Mouse (Mus musculus): ENCODE results near the gene Mylpf.

Gene Mylpf

DNA sequence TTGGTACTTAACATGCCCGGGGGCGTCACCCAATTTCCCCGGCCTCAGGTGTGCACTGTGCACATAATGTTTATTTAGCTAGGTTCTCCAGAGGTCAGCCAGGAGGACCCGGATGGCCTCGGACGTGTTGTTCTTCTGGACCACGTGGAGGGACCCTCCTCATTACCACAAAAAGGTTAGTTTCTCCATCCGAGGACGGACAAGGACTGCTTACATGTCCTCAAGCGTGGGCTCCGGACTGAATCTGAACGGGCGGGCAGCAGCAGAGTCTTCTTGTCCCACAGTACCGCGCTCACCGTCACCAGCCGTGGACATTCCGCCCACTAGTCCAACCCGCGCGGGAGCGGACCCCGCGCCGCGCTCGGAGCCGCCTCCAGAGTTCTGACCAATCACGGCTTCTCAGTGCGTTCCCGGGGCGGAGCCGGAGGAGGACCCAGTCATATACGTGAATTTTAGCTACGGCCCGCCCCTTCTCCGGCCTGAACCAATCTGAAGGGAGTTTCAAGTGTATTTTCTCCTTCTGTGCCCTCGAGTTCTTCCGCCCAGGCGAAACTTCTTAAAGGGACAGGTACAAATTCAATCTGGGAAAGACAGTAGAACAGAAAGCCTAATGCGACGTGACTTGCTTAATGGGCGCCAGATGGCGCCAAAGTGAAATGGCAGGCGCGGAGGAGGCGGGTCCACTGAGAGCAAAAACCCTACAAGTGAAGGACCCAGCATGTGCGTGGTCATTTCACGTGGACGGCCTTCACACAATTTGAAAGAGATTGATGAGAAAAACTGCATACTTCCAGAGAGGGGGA is 51.8 kb downstream of the Mylpf start, which contains the start of gene Dctpp1:
Gene Dctpp1 (minus strand): TSS at position 401 of the 803 bp plus-strand sequence.
- peak; percentile 99 for DNase-seq

DNA sequence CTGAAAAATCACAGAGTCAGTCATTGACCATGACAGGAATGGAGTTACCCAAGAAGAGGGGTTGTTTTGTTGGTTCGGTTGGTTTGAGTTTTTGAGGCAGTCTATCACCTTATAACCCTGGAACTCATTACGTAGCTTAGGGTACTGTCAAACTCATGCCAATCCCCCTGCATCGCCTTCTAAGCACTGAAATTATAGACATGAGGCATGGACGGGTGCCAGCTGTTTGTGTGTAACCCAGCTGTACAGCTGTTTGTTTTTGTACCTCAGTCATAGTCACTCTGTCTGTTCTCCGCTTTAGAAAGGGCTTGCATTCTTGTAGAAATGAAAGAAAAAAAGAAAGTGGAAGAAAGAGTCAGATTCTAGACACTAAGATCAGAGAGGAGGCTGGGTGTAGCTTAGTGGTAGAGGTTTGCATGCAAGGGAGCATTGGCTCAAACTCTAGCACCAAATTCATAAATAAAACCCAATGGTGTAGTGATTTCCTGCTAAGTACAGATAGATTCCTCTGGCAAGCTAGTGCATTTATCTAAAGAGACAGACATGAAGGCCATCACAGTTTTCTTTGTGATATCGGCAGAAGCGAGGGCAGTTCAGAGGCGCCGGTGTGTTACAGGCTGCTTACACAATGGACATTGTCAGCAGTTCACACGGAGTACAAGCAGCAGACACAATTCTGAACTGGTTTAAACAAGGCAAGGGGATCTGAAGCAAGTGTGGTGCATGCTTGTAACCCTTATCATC is 53.7 kb downstream of the Mylpf start:
- peak; percentile 44 for DNase-seq

GRCm38 (mm10) chr7:127263526-127263925 is 54.8 kb downstream of the Mylpf start:
- DNase-seq = no peak

All from cerebellum, adult 9-10 months (tissue).